Mouse (Mus musculus): ENCODE results near the gene 4933415A04Rik.
A peak's percentile ranks its signal among the peaks of the same experiment; 100 is the strongest.

Gene 4933415A04Rik

GRCm38 (mm10) chr11:43575061-43575375 is 11.8 kb upstream of the 4933415A04Rik start:
- DNase-seq (ENCODE audit: low spot score in 2 of 2): no peak

GRCm38 (mm10) chr11:43575376-43576151 is 11.3 kb upstream of the 4933415A04Rik start:
- DNase-seq (ENCODE audit: low spot score in 2 of 2): no peak

GRCm38 (mm10) chr11:43577713-43578478 is 8.9 kb upstream of the 4933415A04Rik start:
- no peak for DNase-seq (ENCODE audit: low spot score in 2 of 2)

GRCm38 (mm10) chr11:43585211-43586005 is 1.4 kb upstream of the 4933415A04Rik start:
- no peak for DNase-seq (ENCODE audit: low spot score in 2 of 2)

- DNase-seq (ENCODE audit: low spot score in 2 of 2): no peak
Observed at GRCm38 (mm10) chr11:43589530-43590072, 2.8 kb downstream of the 4933415A04Rik start.

GRCm38 (mm10) chr11:43601440-43601839 is 14.6 kb downstream of the 4933415A04Rik start, which contains the start of gene Fabp6:
Fabp6 (minus strand) TSS chr11:43601540.
- DNase-seq (ENCODE audit: low spot score in 2 of 2): no peak

- no peak for DNase-seq (ENCODE audit: low spot score in 2 of 2)
Observed at GRCm38 (mm10) chr11:43604207-43604606, 17.4 kb downstream of the 4933415A04Rik start.

- no peak for DNase-seq (ENCODE audit: low spot score in 2 of 2)
Observed at GRCm38 (mm10) chr11:43604891-43605290, 18.1 kb downstream of the 4933415A04Rik start.

- no peak for DNase-seq (ENCODE audit: low spot score in 2 of 2)
Observed at GRCm38 (mm10) chr11:43605859-43606258, 19.0 kb downstream of the 4933415A04Rik start.

- DNase-seq (ENCODE audit: low spot score in 2 of 2): no peak
Observed at GRCm38 (mm10) chr11:43608440-43608839, 21.6 kb downstream of the 4933415A04Rik start.

GRCm38 (mm10) chr11:43610006-43610661 is 23.3 kb downstream of the 4933415A04Rik start:
- no peak for DNase-seq (ENCODE audit: low spot score in 2 of 2)

GRCm38 (mm10) chr11:43610662-43611033 is 23.8 kb downstream of the 4933415A04Rik start:
- DNase-seq (ENCODE audit: low spot score in 2 of 2): no peak

GRCm38 (mm10) chr11:43612834-43613488 is 26.1 kb downstream of the 4933415A04Rik start:
- DNase-seq (ENCODE audit: low spot score in 2 of 2): peak; percentile 59 to 74

- DNase-seq (ENCODE audit: low spot score in 2 of 2): peak in 1 of 2 experiments; percentile 22
Observed at GRCm38 (mm10) chr11:43617924-43618323, 31.1 kb downstream of the 4933415A04Rik start.

- DNase-seq (ENCODE audit: low spot score in 2 of 2): no peak
Observed at GRCm38 (mm10) chr11:43618403-43618802, 31.6 kb downstream of the 4933415A04Rik start.

GRCm38 (mm10) chr11:43621769-43622168 is 34.9 kb downstream of the 4933415A04Rik start:
- no peak for DNase-seq (ENCODE audit: low spot score in 2 of 2)

- DNase-seq (ENCODE audit: low spot score in 2 of 2): no peak
Observed at GRCm38 (mm10) chr11:43624341-43624740, 37.5 kb downstream of the 4933415A04Rik start.

GRCm38 (mm10) chr11:43626300-43626926 is 39.6 kb downstream of the 4933415A04Rik start:
- DNase-seq (ENCODE audit: low spot score in 2 of 2): peak in 1 of 2 experiments; percentile 41

GRCm38 (mm10) chr11:43626927-43627645 is 40.2 kb downstream of the 4933415A04Rik start:
- DNase-seq (ENCODE audit: low spot score in 2 of 2): no peak

GRCm38 (mm10) chr11:43631645-43632044 is 44.8 kb downstream of the 4933415A04Rik start:
- no peak for DNase-seq (ENCODE audit: low spot score in 2 of 2)

All from frontal cortex, postnatal 10 days (tissue).